Mouse (Mus musculus) left cerebral cortex, postnatal 10 days (tissue): ENCODE data around the gene Faim. TPM values are rescaled to one million over a fixed set of nuclear protein-coding genes. Genes with fewer than 3 reads are reported as not detected.

Source experiments
- DNase-seq, 2 experiments: peaks; one replicate each; pipeline ENCODE4 v3.0.0; 2021 to 2022; ENCODE audit warnings: low spot score in 2 of 2, mixed read lengths in 1 of 2; ENCODE audit errors: extremely low spot score in 1 of 2
- intact Hi-C: fragments of 180-260 bp; cut with DNase I; formaldehyde crosslinking; loops from one replicate; pipeline ENCODE4 v1.15.1; 2025
- total RNA-seq, 2 experiments: library from RNA; stranded (reverse); gene quantifications; 2 replicates each; pipeline ENCODE4 v1.2.3; 2021

The Faim gene
- total RNA-seq: 10 to 100 TPM; 34.1 to 34.3 TPM

GRCm38 (mm10) chr9:98985800-98986475 lies at the start of gene Faim:
TSS of gene Faim (plus strand) at chr9:98986373.
- peak; percentile 100 for DNase-seq
- intact Hi-C loops: loop anchor here (10.0 kb wide), 1 partner anchor 469 kb away; the partner anchor contains the start of gene Nme9

- no peak for DNase-seq
- intact Hi-C loops: no loop called here
Measured at GRCm38 (mm10) chr9:98939290-98939689, 46.9 kb upstream of the Faim start.

DNA sequence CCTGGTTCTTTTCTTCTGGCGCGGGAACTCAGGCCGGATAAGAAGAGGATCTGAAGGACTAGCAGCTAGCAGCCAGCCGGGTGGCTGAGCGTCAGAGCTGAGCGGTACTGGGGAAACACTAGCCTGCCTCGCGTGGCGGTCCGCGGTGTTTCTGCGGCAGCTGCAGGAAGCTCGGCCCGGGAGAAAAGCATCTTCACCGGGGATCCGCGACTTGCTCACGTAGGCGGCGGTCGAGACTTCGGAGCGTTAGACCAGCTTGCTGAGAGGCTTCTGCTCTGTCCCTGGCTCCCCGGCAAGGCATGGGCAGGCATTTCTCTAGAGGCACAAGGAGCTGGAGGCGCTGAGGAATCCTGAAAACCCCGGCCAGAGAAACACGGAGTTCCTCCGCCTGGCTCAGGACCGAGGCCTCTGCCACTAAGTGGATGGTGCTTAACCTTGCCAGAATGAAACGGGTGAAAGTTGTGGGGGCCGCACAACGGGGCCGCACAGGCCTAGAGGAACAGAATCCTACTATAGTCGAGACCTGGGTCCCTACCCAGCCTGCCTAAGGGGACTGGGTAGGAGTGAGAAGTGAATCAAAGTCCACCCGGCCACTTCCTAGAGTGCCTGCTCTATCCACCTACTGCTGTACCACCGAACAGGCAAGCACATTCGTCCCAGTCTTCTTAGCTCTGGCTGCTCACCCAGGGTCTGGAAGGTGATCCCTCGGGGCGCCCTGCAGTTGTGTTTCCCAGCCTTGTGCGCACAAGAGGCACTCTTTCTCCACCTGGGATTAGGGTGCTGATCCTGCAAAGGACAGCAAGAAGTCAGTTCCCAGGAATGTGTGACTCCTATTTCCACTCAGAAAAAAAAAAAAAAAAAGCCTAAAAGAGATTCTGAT lies 33.8 kb upstream of the Faim start:
- intact Hi-C loops: loop anchor here (5.0 to 10.0 kb wide), 2 partner anchors 308 to 340 kb away; no protein-coding TSS in a partner anchor
- DNase-seq: peak in 1 of 2 experiments; percentile 67

GRCm38 (mm10) chr9:98953291-98953690 lies 32.9 kb upstream of the Faim start:
- no peak for DNase-seq
- intact Hi-C loops: loop anchor here (5.0 to 10.0 kb wide), 2 partner anchors 308 to 341 kb away; no protein-coding TSS in a partner anchor

DNA sequence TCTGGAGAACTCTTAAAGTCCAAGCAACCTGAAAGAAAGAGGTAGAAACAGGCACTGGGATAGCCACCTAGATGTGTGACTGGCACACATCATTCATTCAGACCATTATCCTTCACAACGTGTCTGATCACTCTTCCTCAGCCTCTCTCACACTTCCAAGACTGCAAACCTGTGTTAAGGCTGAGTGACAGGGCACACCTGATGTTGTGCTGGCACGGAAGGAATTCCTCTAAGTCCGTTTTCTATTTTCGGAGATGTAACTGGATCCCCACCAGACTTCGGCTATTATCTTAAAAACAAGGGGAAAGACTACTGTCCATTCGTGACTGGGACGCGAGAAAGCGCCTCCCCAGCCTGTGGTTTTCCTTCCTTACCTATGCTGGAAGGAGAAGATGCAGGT lies 32.3 kb upstream of the Faim start:
- intact Hi-C loops: loop anchor here (5.0 to 10.0 kb wide), 2 partner anchors 309 to 342 kb away; no protein-coding TSS in a partner anchor
- DNase-seq: no peak

DNA sequence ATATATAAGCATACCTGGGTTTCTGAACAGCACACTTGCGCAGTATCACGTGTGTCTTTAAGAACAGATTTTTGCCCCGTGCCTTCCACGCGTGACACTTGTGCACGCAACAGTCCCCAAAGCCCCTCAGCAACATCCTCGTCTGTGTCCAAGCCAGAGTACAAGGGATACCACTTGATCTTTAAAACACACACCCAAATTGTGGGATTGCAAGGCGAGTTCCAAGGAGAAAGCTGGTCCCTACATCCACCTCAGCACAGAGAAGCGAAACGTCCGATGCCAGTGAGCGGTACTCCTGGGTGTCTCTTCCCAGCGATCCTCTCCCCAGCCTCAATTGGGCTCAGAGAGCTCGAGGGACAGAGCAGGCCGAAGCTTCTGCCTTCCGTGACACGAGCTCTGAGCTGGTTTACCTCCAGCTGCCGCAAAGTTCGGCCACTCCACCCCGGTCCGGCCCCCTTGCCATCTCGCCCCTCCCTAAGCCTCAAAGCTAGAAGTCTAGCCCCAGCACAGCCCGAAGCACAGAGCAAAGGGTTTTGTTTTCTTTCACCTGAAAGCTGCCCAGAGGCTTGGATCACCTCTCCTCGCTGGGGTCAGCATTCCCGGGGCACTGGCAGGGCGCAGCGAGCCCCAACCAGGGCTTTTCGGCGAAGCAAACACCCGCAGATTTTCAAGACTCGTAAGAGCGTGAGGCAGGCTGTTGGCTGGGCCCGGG lies 31.6 kb upstream of the Faim start:
- DNase-seq: peak in 1 of 2 experiments; percentile 60
- intact Hi-C loops: loop anchor here (5.0 to 10.0 kb wide), 3 partner anchors 310 to 918 kb away; no protein-coding TSS in a partner anchor

GRCm38 (mm10) chr9:98955103-98955715 lies 31.0 kb upstream of the Faim start, which contains the start of gene Foxl2:
TSS of gene Foxl2 (plus strand) at chr9:98955288.
- DNase-seq: peak in 1 of 2 experiments; percentile 81
- intact Hi-C loops: loop anchor here (5.0 to 10.0 kb wide), 2 partner anchors 310 to 917 kb away; no protein-coding TSS in a partner anchor

GRCm38 (mm10) chr9:98955716-98956224 lies 30.4 kb upstream of the Faim start:
- peak in 1 of 2 experiments; percentile 62 for DNase-seq
- intact Hi-C loops: loop anchor here (5.0 to 10.0 kb wide), 2 partner anchors 311 to 917 kb away; no protein-coding TSS in a partner anchor

GRCm38 (mm10) chr9:98956591-98957381 lies 29.4 kb upstream of the Faim start:
- intact Hi-C loops: loop anchor here (5.0 to 10.0 kb wide), 2 partner anchors 312 to 916 kb away; no protein-coding TSS in a partner anchor
- DNase-seq: peak in 1 of 2 experiments; percentile 31

DNA sequence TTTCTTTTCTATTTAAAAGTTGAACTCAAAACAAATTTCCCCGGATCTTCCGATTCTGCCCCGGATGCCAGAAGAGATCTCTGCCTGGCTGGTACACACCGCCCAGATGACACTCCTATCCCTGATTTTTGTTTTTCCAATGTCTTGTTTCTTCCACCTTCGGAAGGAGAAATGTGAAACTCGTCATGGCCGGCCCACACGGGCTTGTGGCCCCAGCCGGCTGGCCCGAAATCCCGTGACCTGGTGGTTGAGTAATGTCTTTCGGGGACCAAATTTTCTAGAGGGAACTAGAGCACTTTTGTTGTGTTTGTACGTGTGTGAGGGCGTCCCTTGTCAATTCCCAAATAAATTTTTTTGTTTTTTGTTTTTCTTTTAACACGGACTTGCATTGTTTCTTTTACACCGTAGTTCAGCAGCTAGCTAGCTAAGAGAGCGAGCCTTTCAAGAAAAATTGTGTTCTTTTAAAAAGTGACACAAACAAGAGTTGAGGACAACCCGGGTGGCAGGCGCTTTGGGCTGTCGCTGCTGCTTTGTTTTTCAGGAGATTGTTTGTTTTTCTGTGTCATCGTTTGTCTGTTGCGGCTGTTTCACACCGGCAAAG lies 28.3 kb upstream of the Faim start:
- intact Hi-C loops: loop anchor here (5.0 to 10.0 kb wide), 2 partner anchors 313 to 914 kb away; no protein-coding TSS in a partner anchor
- DNase-seq: no peak

- no peak for DNase-seq
- intact Hi-C loops: loop anchor here (5.0 to 10.0 kb wide), 2 partner anchors 314 to 914 kb away; no protein-coding TSS in a partner anchor
Measured at GRCm38 (mm10) chr9:98958628-98959027, 27.5 kb upstream of the Faim start.

- intact Hi-C loops: loop anchor here (5.0 to 10.0 kb wide), 2 partner anchors 315 to 912 kb away; no protein-coding TSS in a partner anchor
- DNase-seq: no peak
Measured at GRCm38 (mm10) chr9:98959851-98960250, 26.3 kb upstream of the Faim start.

DNA sequence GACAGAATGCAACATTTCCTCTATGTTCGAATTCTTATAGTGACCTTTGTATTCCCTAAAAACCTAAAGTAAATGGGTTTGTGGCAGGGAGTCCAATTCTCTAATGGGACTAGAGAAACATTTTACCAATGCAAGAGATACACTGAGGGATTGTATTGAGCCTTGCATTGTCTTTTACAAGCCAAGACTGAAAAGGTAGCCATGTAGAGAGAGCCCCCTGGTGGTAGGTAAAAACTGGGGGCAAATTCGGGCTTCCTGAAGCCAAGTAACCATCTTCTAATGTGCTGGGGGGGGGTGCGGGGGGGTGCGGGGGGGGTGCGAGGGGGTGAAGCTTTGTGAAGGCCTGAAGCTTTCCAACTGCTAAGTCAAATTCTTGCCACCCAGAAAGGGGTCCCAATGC lies 25.8 kb upstream of the Faim start:
- intact Hi-C loops: no loop called here
- no peak for DNase-seq

GRCm38 (mm10) chr9:98961591-98962477 lies 24.3 kb upstream of the Faim start:
- intact Hi-C loops: no loop called here
- no peak for DNase-seq

- DNase-seq: peak in 1 of 2 experiments; percentile 47
- intact Hi-C loops: no loop called here
Measured at GRCm38 (mm10) chr9:98962478-98963142, 23.6 kb upstream of the Faim start.
